Mouse (Mus musculus) midbrain, embryonic 13.5 days (tissue): ENCODE measurements around the gene Pkp4. TPM values are rescaled to one million over a fixed set of nuclear protein-coding genes. Genes with fewer than 3 reads are reported as not detected.

Experiments
- ATAC-seq: fragments of 200-750 bp; cut with Nextera tagmentation; 2 replicates; pipeline ENCODE4 v1.8.0; 2017; ENCODE audit warnings: mild to moderate bottlenecking, moderate TSS enrichment, moderate library complexity
- H3K27ac ChIP-seq: fragments of 300-500 bp; sonication (generic); 2 replicates; pipeline ENCODE4 v1.5.1; 2015; ENCODE audit warnings: inconsistent platforms, mild to moderate bottlenecking, moderate library complexity
- H3K27me3 ChIP-seq: fragments of 300-500 bp; sonication (generic); 2 replicates; pipeline ENCODE4 v1.6.1; 2015; ENCODE audit warnings: mild to moderate bottlenecking, inconsistent platforms
- H3K36me3 ChIP-seq: fragments of 300-500 bp; sonication (generic); 2 replicates; pipeline ENCODE4 v1.6.1; 2015; ENCODE audit warnings: mild to moderate bottlenecking, inconsistent platforms
- H3K4me1 ChIP-seq: fragments of 300-500 bp; sonication (generic); replicated peaks from 2 replicates; pipeline ENCODE4 v1.6.1; 2015; ENCODE audit warnings: inconsistent platforms
- H3K4me2 ChIP-seq: fragments of 300-500 bp; sonication (generic); replicated peaks from 2 replicates; pipeline ENCODE4 v1.6.1; 2015; ENCODE audit warnings: moderate library complexity, mild to moderate bottlenecking, inconsistent platforms
- H3K4me3 ChIP-seq: fragments of 300-500 bp; sonication (generic); replicated peaks from 2 replicates; pipeline ENCODE4 v1.5.1; 2015; ENCODE audit warnings: mild to moderate bottlenecking, inconsistent platforms
- H3K9ac ChIP-seq: fragments of 300-500 bp; sonication (generic); replicated peaks from 2 replicates; pipeline ENCODE4 v1.6.1; 2015; ENCODE audit warnings: mild to moderate bottlenecking, inconsistent platforms
- H3K9me3 ChIP-seq: fragments of 300-500 bp; sonication (generic); 2 replicates; pipeline ENCODE4 v1.6.1; 2016; ENCODE audit warnings: mild to moderate bottlenecking, inconsistent platforms
- WGBS: fragments of 180-500 bp; shearing (Covaris S2); methylation state at CpG from one replicate; pipeline ENCODE4 v1.1.7; 2015; 5-methylcytosine and 5-hydroxymethylcytosine counted together
- polyA plus RNA-seq: library from polyadenylated mRNA; unstranded; fragments of >200 nt; fragmentation: Nextera tagmentation; extraction: Ambion mirVana; gene quantifications from 2 replicates; pipeline ENCODE4 v1.2.1, GENCODE M21; 2015

Gene Pkp4
- polyA plus RNA-seq, 1 experiment from 2014 or later, result 17.4 TPM

- no peak for ATAC-seq
- Histone ChIP-seq H3K36me3 (no peaks in the 10 kb centered on the region), H3K27me3 (no peaks in the 10 kb centered on the region), H3K4me3 (no peak overlapping the region), H3K4me1 (no peaks in the 10 kb centered on the region), H3K4me2 (no peak overlapping the region), H3K9me3 (no peaks in the 10 kb centered on the region), H3K27ac (no peak overlapping the region), H3K9ac (no peak overlapping the region)
- WGBS, result 85% methylated on average over 8 of the region's 8 CpGs
Observed at GRCm38 (mm10) chr2:59284734-59285490, 124.3 kb downstream of the Pkp4 start.

DNA sequence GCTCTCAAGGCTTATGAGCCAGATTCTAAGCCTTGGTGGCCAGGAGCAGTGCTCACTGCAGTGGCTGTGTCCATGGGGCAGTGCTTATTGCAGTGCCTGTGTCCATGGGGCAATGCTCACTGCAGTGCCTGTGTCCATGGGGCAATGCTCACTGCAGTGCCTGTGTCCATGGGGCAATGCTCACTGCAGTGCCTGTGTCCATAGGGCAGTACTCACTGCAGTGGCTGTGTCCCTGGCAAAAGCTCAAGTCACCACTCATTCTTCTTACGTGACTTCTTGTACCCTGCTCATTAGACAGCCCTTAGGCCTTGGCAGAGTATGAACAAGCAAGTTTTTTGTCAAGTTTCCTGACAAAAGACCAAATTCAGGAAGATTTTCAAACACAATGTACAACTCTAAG is 124.9 kb downstream of the Pkp4 start:
- no peak for ATAC-seq
- Histone ChIP-seq H3K4me1 (no peaks in the 10 kb centered on the region), H3K4me3 (no peak overlapping the region), H3K9ac (no peak overlapping the region), H3K36me3 (no peaks in the 10 kb centered on the region), H3K27me3 (no peaks in the 10 kb centered on the region), H3K4me2 (no peak overlapping the region), H3K27ac (no peak overlapping the region), H3K9me3 (no peaks in the 10 kb centered on the region)
- WGBS, result 70% methylated on average over 1 of the region's 1 CpGs

DNA sequence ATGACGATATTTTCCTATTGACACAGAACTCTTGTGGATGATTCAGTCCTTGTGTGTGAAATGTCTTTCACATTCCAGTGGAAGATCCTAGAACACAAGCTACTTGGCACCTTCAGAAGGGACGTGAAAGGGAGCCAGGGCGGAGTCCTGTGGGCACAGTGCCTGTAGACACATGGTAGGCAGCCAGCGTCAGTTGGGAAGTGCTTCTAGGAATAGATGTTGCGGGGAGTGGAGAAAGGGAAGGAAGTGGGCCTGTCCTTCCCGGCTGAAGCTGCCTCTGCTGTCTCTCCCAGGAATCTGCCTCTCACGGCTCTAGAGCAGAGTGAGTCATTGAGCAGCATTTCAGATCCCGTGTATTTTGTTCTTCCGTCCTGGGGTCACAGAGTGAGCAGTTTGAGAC is 125.6 kb downstream of the Pkp4 start:
- H3K9ac ChIP-seq, result no peak overlapping the region
- H3K4me1 ChIP-seq, result no peaks in the 10 kb centered on the region
- H3K4me2 ChIP-seq, result no peak overlapping the region
- H3K4me3 ChIP-seq, result no peak overlapping the region
- no peak overlapping the region for H3K27ac ChIP-seq
- WGBS, result 80% methylated on average over 9 of the region's 9 CpGs
- no peak for ATAC-seq
- no peaks in the 10 kb centered on the region for H3K36me3 ChIP-seq
- no peaks in the 10 kb centered on the region for H3K27me3 ChIP-seq
- H3K9me3 ChIP-seq, result no peaks in the 10 kb centered on the region

- Histone ChIP-seq H3K4me2 (no peak overlapping the region), H3K9ac (no peak overlapping the region), H3K9me3 (no peaks in the 10 kb centered on the region), H3K36me3 (no peaks in the 10 kb centered on the region), H3K4me1 (no peaks in the 10 kb centered on the region), H3K4me3 (no peak overlapping the region), H3K27ac (no peak overlapping the region), H3K27me3 (no peaks in the 10 kb centered on the region)
- ATAC-seq, result 0 out of 2 replicates have a peak, but pooled peaks have one; percentile 17
- WGBS, result 80% methylated on average over 8 of the region's 8 CpGs
Observed at GRCm38 (mm10) chr2:59287630-59288029, 127.0 kb downstream of the Pkp4 start.

GRCm38 (mm10) chr2:59289411-59289810 is 128.8 kb downstream of the Pkp4 start:
- WGBS, result 86% methylated on average over 2 of the region's 2 CpGs
- no peaks in the 10 kb centered on the region for H3K4me1 ChIP-seq
- no peak overlapping the region for H3K9ac ChIP-seq
- no peak overlapping the region for H3K4me2 ChIP-seq
- H3K36me3 ChIP-seq, result no peaks in the 10 kb centered on the region
- no peaks in the 10 kb centered on the region for H3K9me3 ChIP-seq
- no peak overlapping the region for H3K27ac ChIP-seq
- no peak for ATAC-seq
- no peaks in the 10 kb centered on the region for H3K27me3 ChIP-seq
- no peak overlapping the region for H3K4me3 ChIP-seq

- no peaks in the 10 kb centered on the region for H3K27me3 ChIP-seq
- H3K4me3 ChIP-seq, result no peak overlapping the region
- H3K36me3 ChIP-seq, result no peaks in the 10 kb centered on the region
- H3K27ac ChIP-seq, result no peak overlapping the region
- no peaks in the 10 kb centered on the region for H3K4me1 ChIP-seq
- no peak for ATAC-seq
- H3K4me2 ChIP-seq, result no peak overlapping the region
- no peaks in the 10 kb centered on the region for H3K9me3 ChIP-seq
- 86% methylated on average over 3 of the region's 3 CpGs for WGBS
- H3K9ac ChIP-seq, result no peak overlapping the region
Observed at GRCm38 (mm10) chr2:59290391-59290790, 129.7 kb downstream of the Pkp4 start.

GRCm38 (mm10) chr2:59299831-59300230 is 139.2 kb downstream of the Pkp4 start:
- H3K4me2 ChIP-seq, result no peak overlapping the region
- ATAC-seq, result no peak
- no peak overlapping the region for H3K9ac ChIP-seq
- no peak overlapping the region for H3K27ac ChIP-seq
- peaks cover 23% of the 10 kb centered on the region for H3K4me1 ChIP-seq
- WGBS, result 89% methylated on average over 3 of the region's 3 CpGs
- H3K27me3 ChIP-seq, result no peaks in the 10 kb centered on the region
- H3K9me3 ChIP-seq, result no peaks in the 10 kb centered on the region
- no peaks in the 10 kb centered on the region for H3K36me3 ChIP-seq
- no peak overlapping the region for H3K4me3 ChIP-seq

- peaks cover 23% of the 10 kb centered on the region for H3K4me1 ChIP-seq
- H3K4me2 ChIP-seq, result peak overlapping the region; percentile 15
- ATAC-seq, result peak; percentile 91
- H3K27ac ChIP-seq, result no peak overlapping the region
- no peak overlapping the region for H3K4me3 ChIP-seq
- H3K9ac ChIP-seq, result no peak overlapping the region
- 20% methylated on average over 12 of the region's 12 CpGs for WGBS
- H3K36me3 ChIP-seq, result peaks cover 9% of the 10 kb centered on the region
- H3K27me3 ChIP-seq, result no peaks in the 10 kb centered on the region
- no peaks in the 10 kb centered on the region for H3K9me3 ChIP-seq
Observed at GRCm38 (mm10) chr2:59301671-59302070, 141.0 kb downstream of the Pkp4 start.

DNA sequence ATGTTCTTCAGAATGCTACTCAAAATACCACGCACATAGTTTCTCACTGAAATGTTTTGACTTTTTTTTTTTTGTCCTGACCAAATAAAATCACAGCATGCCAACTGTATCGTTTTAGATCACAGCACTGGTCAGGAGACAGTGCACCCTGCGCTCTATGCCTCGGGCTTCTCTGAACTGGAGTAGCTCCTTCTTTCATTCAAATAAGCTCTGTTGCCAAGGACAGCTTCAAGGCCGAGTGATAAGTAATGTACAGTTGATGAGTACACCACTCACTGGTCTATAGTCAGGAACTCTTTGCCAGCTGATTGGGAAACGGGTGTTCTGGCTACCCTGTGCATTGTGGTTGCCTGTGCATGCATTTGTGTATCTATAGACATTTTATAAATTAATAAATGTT is 141.8 kb downstream of the Pkp4 start:
- Histone ChIP-seq H3K36me3 (peaks cover 15% of the 10 kb centered on the region), H3K4me2 (no peak overlapping the region), H3K27ac (no peak overlapping the region), H3K27me3 (no peaks in the 10 kb centered on the region), H3K4me1 (peaks cover 23% of the 10 kb centered on the region), H3K4me3 (no peak overlapping the region), H3K9me3 (no peaks in the 10 kb centered on the region), H3K9ac (no peak overlapping the region)
- 61% methylated on average over 6 of the region's 6 CpGs for WGBS
- peak; percentile 48 for ATAC-seq

- Histone ChIP-seq H3K27ac (no peak overlapping the region), H3K4me3 (no peak overlapping the region), H3K36me3 (peaks cover 27% of the 10 kb centered on the region), H3K27me3 (no peaks in the 10 kb centered on the region), H3K9ac (no peak overlapping the region), H3K9me3 (no peaks in the 10 kb centered on the region), H3K4me1 (peaks cover 23% of the 10 kb centered on the region), H3K4me2 (no peak overlapping the region)
- WGBS, result 84% methylated on average over 12 of the region's 12 CpGs
- ATAC-seq, result peak; percentile 47; the same call in 1 of the 2 replicates
Observed at GRCm38 (mm10) chr2:59303530-59304063, 142.9 kb downstream of the Pkp4 start.

DNA sequence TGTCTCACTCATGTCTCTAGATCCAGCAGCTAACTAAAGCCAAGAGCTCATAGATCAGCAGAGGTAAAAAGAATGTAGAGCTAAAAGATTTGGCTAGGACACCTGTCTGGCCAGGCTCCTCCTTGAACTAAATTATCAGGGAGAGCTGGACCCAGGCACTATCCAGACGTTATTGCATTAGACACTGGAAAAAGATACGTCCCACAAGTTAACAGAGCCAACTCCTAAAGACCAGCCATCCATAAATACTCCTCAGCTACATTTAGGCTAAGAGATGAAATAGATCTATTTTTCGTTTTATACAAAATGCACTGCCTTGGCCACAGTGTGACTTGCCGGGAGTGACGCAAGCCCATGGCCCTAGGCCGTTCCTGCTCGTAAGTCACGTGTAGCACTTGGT is 146.7 kb downstream of the Pkp4 start:
- H3K9ac ChIP-seq, result no peak overlapping the region
- peaks cover 45% of the 10 kb centered on the region for H3K36me3 ChIP-seq
- no peak overlapping the region for H3K27ac ChIP-seq
- H3K4me1 ChIP-seq, result peaks cover 14% of the 10 kb centered on the region
- no peak overlapping the region for H3K4me3 ChIP-seq
- no peak overlapping the region for H3K4me2 ChIP-seq
- WGBS, result 95% methylated on average over 8 of the region's 8 CpGs
- no peaks in the 10 kb centered on the region for H3K27me3 ChIP-seq
- H3K9me3 ChIP-seq, result no peaks in the 10 kb centered on the region
- ATAC-seq, result no peak

DNA sequence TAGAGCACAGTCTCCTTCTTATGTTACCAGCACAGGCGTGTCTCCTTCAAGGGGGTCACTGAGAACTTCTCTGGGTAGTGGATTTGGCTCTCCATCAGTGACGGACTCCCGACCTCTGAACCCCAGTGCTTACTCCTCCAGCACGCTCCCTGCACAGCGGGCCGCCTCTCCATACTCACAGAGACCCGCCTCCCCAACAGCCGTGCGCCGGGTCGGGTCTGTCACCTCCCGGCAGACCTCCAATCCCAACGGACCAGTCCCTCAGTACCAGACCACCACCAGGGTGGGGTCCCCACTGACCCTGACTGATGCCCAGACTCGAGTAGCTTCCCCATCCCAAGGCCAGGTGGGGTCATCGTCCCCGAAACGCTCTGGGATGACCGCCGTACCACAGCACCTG is 147.4 kb downstream of the Pkp4 start:
- no peaks in the 10 kb centered on the region for H3K27me3 ChIP-seq
- ATAC-seq, result no peak
- no peak overlapping the region for H3K4me2 ChIP-seq
- H3K9ac ChIP-seq, result no peak overlapping the region
- peaks cover 45% of the 10 kb centered on the region for H3K36me3 ChIP-seq
- no peak overlapping the region for H3K27ac ChIP-seq
- peaks cover 6% of the 10 kb centered on the region for H3K4me1 ChIP-seq
- no peaks in the 10 kb centered on the region for H3K9me3 ChIP-seq
- no peak overlapping the region for H3K4me3 ChIP-seq
- 95% methylated on average over 19 of the region's 19 CpGs for WGBS
